Mouse (Mus musculus) R1 (cell line): ENCODE measurements around the gene Neurl1b.
A peak's percentile ranks its signal among the peaks of the same experiment; 100 is the strongest.

Experiments used
- DNase-seq: peaks from one replicate; pipeline ENCODE4 v3.0.0-alpha.2; 2018; ENCODE audit warnings: low read depth, low spot score

Gene Neurl1b

DNA sequence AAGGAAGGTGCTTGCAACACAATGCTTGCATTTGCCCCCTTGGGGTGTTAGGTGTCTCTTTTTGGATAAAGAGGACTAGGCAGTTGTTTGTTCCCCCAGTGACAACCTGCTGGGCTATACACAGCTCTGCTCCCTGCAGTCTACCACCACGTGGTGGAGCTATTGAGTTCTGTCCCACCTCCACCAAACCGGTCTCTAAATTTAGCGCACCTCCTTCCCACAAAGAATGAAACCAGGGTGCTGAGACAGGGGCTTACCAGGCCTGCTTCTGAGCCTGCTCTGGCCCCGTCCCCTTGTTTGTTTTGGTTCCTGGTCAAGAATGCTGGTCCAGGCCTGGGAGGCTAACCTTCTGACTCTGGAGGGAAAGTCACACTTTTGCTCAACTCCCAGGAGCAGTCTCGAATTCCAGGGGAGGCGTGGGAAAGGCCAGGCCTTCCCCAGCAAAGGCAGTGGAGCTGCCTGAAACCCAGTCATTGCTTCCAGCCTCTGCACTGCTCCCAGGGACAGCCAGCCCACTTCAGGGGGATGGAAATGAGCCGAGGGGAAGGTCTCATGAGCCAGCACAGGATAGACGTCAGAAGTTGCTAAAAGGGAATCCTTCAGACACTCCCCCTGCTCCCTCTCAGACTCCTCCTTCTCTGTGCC is 37.1 kb downstream of the Neurl1b start:
- peak; percentile 72 for DNase-seq

GRCm38 (mm10) chr17:26452371-26452972 is 37.8 kb downstream of the Neurl1b start:
- peak; percentile 55 for DNase-seq

GRCm38 (mm10) chr17:26457506-26457905 is 42.9 kb downstream of the Neurl1b start:
- DNase-seq: no peak

GRCm38 (mm10) chr17:26458049-26458448 is 43.4 kb downstream of the Neurl1b start:
- no peak for DNase-seq

GRCm38 (mm10) chr17:26462634-26463170 is 48.1 kb downstream of the Neurl1b start:
- DNase-seq: peak; percentile 83

DNA sequence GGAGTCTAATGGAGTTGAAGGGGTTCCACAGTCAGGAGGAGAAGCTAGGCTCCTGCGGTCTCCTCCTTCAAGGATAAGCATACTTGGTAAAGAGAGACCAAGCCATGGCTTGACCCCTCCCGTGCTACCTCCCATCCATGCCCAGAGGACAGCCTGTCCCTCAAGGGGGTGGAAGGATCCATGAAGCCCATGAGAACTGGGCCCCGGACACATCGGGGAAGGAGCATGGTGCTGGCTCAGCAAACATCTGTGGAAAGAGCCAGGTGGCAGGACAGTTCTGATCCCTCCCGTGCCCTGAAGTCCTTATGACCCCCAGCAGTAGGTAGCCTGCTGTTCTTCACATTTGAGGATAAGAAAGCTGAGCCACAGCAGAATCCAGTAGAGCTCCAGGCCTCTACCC is 48.8 kb downstream of the Neurl1b start:
- no peak for DNase-seq

- DNase-seq: peak; percentile 61
Measured at GRCm38 (mm10) chr17:26463984-26464383, 49.4 kb downstream of the Neurl1b start.

DNA sequence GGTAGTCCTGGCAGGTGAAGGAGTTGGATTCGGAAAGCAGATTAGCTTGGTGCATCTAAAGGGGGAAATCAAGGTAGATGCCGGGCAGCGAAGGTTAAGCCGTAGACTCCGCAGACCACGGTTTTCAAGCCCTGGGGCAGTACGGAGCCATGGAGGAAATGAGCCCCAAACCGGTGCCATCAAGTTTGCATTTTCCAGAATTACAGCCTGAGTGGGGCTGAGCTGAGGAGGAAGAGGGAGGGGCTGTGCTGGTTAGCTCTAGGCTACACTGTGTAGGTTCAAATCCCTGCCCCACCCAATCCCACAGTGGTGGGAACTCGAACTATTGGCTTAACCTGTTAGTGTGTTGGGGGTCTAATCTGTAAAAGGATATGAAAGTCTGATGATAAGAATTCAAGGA is 49.9 kb downstream of the Neurl1b start:
- DNase-seq: no peak

DNA sequence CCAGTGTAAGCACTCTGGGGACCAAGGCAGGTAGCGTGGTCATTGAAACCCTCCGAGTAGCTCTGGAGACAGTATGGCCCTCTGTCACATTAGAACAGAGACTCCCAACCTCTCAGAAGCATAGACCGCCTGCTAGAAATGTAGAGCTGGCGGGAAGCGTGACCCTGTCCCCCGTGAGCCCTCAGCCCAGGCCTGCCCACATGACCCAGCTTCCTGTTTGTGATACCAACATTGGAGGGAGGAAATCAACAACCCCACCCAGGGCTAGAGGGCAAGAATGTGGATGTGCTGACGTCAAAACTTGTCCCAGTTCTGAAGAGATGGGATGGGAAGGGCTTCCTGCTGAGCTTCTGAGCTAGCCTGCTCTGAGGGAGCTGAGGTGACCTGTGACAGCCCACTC is 50.3 kb downstream of the Neurl1b start:
- DNase-seq: peak; percentile 28

DNA sequence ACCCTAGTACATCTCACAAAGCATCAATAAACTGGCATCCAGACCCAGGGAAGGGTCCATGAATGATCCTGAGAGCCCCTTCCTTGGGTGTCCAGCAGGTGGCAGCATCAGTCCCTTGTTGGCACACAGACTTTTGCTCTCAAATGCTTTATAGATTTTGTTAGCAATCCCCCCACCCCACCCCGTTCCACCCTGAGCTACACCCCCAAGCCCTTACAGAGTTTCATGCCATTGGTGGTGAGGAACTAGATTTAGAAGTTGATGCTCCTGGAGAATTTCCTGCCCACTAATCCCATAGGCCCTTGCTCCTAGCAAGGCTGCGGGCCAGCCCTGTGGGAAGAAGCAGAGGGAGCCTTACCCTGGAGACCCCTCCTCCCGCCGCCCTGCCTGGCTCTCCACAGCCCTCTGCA is 52.1 kb downstream of the Neurl1b start:
- peak; percentile 71 for DNase-seq

GRCm38 (mm10) chr17:26467619-26468018 is 53.0 kb downstream of the Neurl1b start:
- no peak for DNase-seq

DNA sequence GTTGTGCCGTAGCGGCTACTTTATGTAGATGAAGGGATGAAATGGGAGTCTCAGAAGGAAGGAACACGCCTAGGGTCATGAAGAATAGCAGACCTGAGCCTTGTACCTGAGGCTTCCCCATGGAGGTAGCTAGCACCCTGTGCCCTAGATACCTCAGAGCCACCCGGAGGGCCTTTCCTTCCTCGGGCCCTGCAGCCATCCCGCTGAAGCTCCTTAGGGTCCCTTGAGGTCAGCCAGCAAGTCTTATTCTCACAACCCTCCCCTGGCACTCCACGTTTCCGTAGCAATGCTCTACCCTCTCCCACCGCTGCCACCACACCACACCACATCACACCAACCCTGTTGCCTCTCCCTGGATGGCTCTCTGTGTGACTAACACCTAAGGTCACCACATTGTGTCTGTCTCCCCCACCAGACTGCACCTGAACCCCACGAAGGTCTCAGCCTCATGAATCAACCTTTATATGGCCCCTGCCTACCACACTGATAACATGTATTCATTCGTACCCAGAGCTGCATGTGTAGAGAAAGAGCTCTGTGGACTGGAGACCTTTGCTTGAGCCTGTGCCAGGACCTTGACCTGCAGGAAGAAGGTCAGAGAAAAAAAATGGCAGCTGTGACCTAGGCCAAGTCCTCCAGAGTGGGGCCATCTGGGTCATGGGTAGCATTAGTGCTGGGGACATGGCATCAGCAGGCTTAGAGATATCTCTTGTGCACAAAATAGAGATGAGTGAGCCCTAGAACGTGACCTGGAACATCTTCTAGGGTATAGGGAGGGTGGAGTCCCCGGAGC is 53.7 kb downstream of the Neurl1b start:
- DNase-seq: no peak

DNA sequence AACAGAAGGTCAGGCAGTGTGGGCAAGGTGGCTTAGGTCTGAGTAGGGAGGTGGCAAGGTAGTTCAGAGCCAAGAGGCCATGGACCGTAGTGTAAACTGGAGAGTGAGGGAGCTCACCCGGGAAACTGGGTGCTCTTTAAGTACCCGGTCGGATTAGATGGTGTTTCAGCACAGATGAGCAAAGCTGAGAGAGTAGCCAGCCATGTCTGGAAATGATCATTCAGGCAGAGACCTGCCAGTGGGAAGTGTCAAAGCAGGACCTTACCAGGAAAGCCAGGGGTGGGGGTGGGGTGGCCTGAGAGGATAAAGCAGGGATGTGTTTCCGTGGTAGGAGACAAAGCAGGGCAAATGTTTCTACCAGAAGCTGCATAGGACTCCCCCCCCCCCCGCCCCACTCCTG is 62.2 kb downstream of the Neurl1b start:
- no peak for DNase-seq

- DNase-seq: no peak
Measured at GRCm38 (mm10) chr17:26478672-26479071, 64.0 kb downstream of the Neurl1b start.

DNA sequence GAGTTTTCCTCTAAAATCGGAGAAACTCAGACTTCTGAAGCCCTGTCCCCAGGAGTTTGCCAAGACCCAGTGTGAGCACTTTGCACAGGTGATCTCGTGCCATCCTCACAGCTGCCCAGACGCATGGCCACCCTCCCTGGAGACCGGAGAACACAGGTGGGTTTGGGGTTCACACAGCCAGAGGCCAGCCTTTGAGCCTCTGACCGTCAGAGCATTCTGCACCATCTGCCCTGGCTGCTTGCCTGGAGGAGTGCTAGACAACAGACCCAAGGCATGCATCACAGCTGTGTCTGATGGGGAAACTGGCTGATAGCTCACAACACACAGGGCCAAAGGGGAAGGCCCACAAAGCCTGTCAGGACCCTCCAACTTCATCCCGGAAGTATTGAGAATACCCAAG is 65.0 kb downstream of the Neurl1b start:
- DNase-seq: no peak

- no peak for DNase-seq
Measured at GRCm38 (mm10) chr17:26480956-26481355, 66.3 kb downstream of the Neurl1b start.

- no peak for DNase-seq
Measured at GRCm38 (mm10) chr17:26484626-26485421, 70.2 kb downstream of the Neurl1b start.

DNA sequence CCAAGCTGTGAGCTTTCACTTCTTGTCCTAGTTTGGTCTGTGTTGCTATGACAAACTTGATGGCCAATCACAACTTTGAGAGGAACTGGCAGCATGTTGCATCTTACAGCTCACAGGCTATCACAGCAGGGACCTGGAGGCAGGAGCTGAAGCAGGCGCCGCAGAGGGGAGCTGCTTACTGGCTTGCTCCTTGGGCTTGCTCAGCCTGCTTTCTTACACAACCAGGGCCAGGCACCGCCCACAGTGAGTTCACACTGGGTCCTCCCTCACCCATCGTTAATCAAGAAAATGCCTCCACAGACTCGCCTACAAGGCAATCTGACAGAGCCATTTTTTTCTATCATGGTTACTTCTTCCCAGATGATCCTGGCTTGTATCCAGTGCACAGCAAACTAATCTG is 72.6 kb downstream of the Neurl1b start:
- no peak for DNase-seq

GRCm38 (mm10) chr17:26487917-26488316 is 73.3 kb downstream of the Neurl1b start:
- DNase-seq: no peak

GRCm38 (mm10) chr17:26488711-26489403 is 74.2 kb downstream of the Neurl1b start:
- DNase-seq: no peak

DNA sequence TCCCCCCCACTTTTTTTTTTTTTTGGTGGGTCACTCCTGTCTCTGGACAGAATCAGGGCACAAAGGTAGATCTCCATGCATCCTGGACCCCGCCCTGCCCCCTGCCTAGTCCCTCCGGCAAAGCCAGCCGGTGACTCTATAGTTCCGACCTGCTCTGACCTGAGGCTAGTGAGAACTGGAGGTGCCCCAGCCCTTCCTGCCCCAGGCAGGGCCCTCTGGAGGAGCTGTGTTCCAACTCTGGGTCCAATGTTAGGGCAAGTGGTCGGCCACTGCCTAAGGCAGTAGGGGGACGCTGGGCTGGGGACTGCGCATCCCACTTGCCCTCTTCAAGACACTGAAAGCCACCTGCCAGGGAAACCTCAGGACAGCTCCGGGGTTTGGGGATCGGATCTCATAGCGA is 75.4 kb downstream of the Neurl1b start:
- DNase-seq: peak; percentile 57
